Mouse (Mus musculus): ENCODE measurements around the gene Helz. TPM values are rescaled to one million over a fixed set of nuclear protein-coding genes. Genes with fewer than 3 reads are reported as not detected.
A peak's percentile ranks its signal among the peaks of the same experiment; 100 is the strongest.

Gene Helz
- total RNA-seq, 2 experiments from 2014 or later: 24.4 to 27.7 TPM

- no peak for DNase-seq
Measured at GRCm38 (mm10) chr11:107657117-107657516, 109.4 kb downstream of the Helz start.

GRCm38 (mm10) chr11:107660452-107660851, 112.7 kb downstream of the Helz start:
- DNase-seq: no peak
- intact Hi-C loops (cut with DNase I): no loop called here

More at GRCm38 (mm10) chr11:107657117-107657516, 109.4 kb downstream of the Helz start:
- intact Hi-C loops (cut with DNase I): no loop called here

- DNase-seq: no peak
- intact Hi-C loops (cut with DNase I): no loop called here
Measured at GRCm38 (mm10) chr11:107662666-107663065, 114.9 kb downstream of the Helz start.

GRCm38 (mm10) chr11:107667542-107667941, 119.8 kb downstream of the Helz start:
- intact Hi-C loops (cut with DNase I): no loop called here
- no peak for DNase-seq

- intact Hi-C loops (cut with DNase I): no loop called here
- DNase-seq: no peak
Measured at GRCm38 (mm10) chr11:107668223-107668622, 120.5 kb downstream of the Helz start.

GRCm38 (mm10) chr11:107668977-107669376, 121.2 kb downstream of the Helz start:
- intact Hi-C loops (cut with DNase I): no loop called here
- no peak for DNase-seq

GRCm38 (mm10) chr11:107674006-107674405, 126.3 kb downstream of the Helz start:
- no peak for DNase-seq
- intact Hi-C loops (cut with DNase I): no loop called here

GRCm38 (mm10) chr11:107674601-107675000, 126.9 kb downstream of the Helz start:
- intact Hi-C loops (cut with DNase I): no loop called here

GRCm38 (mm10) chr11:107675246-107675645, 127.5 kb downstream of the Helz start:
- intact Hi-C loops (cut with DNase I): no loop called here
- no peak for DNase-seq

More at GRCm38 (mm10) chr11:107674601-107675000, 126.9 kb downstream of the Helz start:
- no peak for DNase-seq

GRCm38 (mm10) chr11:107676207-107676940, 128.6 kb downstream of the Helz start:
- intact Hi-C loops (cut with DNase I): no loop called here
- no peak for DNase-seq

- intact Hi-C loops (cut with DNase I): no loop called here
- no peak for DNase-seq
Measured at GRCm38 (mm10) chr11:107682694-107683355, 135.1 kb downstream of the Helz start.

GRCm38 (mm10) chr11:107683544-107684465, 136.1 kb downstream of the Helz start:
- intact Hi-C loops (cut with DNase I): no loop called here

GRCm38 (mm10) chr11:107686290-107686689, 138.6 kb downstream of the Helz start:
- no peak for DNase-seq
- intact Hi-C loops (cut with DNase I): no loop called here

More at GRCm38 (mm10) chr11:107683544-107684465, 136.1 kb downstream of the Helz start:
- DNase-seq: no peak

GRCm38 (mm10) chr11:107688480-107688879, 140.8 kb downstream of the Helz start:
- no peak for DNase-seq
- intact Hi-C loops (cut with DNase I): no loop called here

GRCm38 (mm10) chr11:107691569-107691968, 143.8 kb downstream of the Helz start:
- intact Hi-C loops (cut with DNase I): no loop called here
- no peak for DNase-seq

GRCm38 (mm10) chr11:107693338-107693737, 145.6 kb downstream of the Helz start:
- intact Hi-C loops (cut with DNase I): no loop called here
- no peak for DNase-seq

- no peak for DNase-seq
Measured at GRCm38 (mm10) chr11:107699967-107700366, 152.2 kb downstream of the Helz start.

GRCm38 (mm10) chr11:107703272-107704134, 155.8 kb downstream of the Helz start:
- peak; percentile 7 for DNase-seq
- intact Hi-C loops (cut with DNase I): no loop called here

More at GRCm38 (mm10) chr11:107699967-107700366, 152.2 kb downstream of the Helz start:
- intact Hi-C loops (cut with DNase I): no loop called here

GRCm38 (mm10) chr11:107705060-107705459, 157.3 kb downstream of the Helz start:
- DNase-seq: no peak
- intact Hi-C loops (cut with DNase I): no loop called here

Data from heart, postnatal 36 days (tissue).